Mouse (Mus musculus): ENCODE results near the gene Grik4.
"Not testable (repeated sequence)": the region's sequence is repeated elsewhere in the genome, so short reads cannot be mapped to it uniquely, and the experiment has no call there.

Grik4 gene

DNA sequence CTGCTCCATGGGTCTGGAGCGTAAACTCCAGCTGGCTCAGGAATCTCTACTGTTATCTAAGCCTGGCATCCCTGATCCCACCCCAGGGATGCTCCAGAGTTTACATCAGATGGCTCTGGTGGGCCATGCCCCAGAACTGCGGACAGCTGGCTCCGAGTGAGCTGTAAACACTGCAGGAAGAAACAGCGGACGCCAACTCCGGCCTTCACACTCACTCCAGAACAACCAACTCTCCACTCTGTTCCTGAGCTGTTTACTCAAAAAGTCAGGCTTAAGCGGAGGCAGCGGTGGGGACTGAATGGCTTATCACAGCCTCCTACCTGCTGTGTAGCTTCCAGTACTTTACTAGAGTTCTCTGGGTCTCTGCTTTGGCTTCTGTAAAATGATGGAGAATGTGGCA is 150.7 kb downstream of the Grik4 start:
- DNase-seq: no peak

- no peak for DNase-seq
Observed at GRCm38 (mm10) chr9:42792381-42792780, 151.9 kb downstream of the Grik4 start.

DNA sequence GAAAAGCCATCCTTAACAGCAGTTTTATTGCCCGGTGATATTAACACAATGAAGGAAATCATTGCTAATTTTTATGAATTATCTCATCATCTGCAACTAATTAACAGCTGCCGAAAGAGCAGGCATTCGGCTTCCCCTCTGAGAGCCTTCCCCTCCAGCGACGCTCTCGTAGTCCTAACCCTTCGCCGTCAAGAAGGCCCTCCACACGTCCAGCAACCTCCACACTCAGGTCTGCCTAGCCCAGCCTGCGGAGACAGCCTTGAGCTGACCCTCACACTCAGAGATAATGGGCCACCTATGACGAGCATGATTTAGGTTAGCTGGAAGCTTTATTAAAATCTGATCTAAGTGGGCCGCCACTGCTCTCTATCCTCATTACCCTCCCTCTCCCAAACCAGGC is 152.5 kb downstream of the Grik4 start:
- DNase-seq: no peak

GRCm38 (mm10) chr9:42791346-42791745 is 152.9 kb downstream of the Grik4 start:
- DNase-seq: no peak

DNA sequence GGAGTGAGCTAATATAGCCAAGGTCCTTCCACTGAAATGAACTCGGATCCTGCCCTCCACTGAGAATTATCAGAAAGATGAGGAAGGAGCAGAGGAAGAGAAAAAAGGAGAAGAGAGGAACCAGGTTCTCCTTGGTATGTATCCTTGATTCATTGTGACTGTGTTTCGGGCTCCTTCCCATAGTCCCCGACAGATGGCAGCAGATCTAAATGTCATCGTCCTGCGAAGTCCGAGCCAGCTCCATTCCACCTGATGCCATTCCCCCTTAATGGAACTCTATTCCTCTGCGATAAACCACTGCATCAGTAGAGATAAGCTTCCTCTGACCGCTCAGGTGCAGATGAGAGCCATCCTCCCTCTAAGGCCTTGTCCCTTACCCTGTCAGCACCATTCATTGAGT is 155.8 kb downstream of the Grik4 start:
- DNase-seq: peak; percentile 18

- no peak for DNase-seq
Observed at GRCm38 (mm10) chr9:42786882-42787281, 157.4 kb downstream of the Grik4 start.

DNA sequence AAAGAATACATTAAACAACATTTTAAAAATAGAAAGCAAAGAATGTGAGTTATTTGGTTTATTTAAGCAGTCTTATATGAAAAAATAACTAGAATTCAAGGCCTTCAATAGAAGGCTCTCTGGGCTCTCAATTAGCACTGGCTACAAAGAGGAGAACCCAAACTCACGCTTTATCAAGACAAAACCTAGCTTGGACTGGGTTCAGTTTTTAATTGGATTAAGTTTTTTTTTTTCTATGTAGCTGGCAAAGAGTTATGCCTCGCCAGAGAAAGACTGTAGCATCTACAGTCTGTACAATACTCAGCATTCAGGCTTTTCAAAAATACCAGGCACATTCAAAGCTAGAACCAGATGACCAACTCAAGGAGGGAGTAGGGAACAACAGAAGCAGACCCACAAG is 158.0 kb downstream of the Grik4 start:
- no peak for DNase-seq

- no peak for DNase-seq
Observed at GRCm38 (mm10) chr9:42785173-42785830, 159.0 kb downstream of the Grik4 start.

- no peak for DNase-seq
Observed at GRCm38 (mm10) chr9:42783248-42783903, 160.9 kb downstream of the Grik4 start.

- DNase-seq: not testable (repeated sequence)
Observed at GRCm38 (mm10) chr9:42778471-42779263, 165.6 kb downstream of the Grik4 start.

GRCm38 (mm10) chr9:42777913-42778312 is 166.4 kb downstream of the Grik4 start:
- DNase-seq: no peak

DNA sequence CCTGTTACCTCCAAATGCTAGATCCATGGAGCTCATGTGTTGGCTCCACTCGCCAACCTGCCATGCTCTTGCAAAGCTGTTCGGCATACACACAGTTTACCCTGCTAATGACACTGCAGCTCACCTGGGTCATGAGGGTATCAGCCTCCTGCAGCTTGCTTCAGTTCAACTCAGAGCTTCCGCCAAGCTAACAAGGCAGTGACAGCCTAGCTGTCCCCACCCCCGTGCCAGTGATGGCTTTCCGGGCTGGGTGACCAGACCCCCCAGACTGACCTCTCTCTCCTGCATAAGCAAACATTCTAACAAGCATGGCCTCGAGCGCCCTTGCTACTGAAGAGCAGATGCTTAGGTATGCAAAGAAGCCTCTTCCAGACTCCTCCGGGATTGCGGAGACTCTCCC is 167.5 kb downstream of the Grik4 start:
- no peak for DNase-seq

DNA sequence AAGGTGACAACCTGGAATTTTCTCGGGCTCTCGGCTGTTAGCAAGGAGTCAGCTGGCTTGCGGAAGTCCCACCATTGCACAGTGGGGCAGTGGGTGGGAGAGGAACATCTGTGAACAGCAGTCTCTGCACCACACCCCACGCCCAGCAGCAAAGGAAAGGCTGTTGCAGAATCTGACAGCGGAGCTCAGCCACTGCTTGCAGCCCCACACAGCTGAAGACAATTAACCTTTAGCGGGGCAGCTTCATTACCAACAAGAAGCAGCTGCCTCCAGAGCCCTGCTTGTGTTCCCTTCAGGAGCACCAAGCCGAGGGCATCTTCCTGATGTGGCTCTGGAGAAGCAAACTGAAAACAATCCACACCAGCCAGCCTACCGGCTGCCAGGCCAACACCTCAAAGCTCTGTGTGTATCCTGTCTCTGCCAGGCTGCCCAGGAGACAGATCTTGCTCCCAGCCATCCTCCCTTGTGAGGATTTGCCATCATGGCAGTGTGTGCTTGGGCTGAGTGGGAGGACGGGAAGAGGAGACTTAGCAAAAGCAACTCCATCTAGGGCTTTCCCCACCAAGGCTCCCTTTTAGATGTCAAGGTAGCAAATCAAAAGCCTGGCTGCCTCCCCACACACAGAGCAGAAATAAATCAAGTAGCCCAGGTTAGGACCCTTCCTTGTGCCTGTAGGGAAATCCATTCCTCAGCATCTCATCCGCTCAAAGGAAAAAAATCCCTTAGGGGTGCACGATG is 179.3 kb downstream of the Grik4 start:
- DNase-seq: no peak

DNA sequence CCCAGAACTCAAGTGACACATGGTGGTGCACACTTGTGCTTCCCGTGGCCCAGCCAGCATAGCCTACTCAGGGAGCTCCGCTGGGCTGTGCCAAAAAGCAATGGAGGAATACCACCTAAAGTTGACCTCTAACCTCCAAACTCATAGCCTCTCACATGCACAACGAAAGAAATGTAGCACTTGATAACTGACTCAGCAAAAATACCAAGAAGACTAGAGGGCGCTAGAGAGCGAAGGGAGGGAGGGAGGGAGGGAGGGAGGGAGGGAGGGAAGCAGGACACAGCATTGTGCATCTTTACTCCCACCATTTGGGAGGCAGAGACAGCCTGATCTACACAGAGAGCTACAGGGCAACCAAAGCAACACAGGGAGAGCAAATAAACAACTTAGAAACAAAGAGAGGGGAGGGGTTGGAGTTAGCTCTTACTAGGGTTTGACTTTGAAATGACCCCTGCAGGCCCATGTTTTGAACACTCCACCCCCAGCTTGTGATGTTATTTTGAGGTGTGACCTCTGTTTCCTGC is 185.5 kb downstream of the Grik4 start:
- DNase-seq: no peak

DNA sequence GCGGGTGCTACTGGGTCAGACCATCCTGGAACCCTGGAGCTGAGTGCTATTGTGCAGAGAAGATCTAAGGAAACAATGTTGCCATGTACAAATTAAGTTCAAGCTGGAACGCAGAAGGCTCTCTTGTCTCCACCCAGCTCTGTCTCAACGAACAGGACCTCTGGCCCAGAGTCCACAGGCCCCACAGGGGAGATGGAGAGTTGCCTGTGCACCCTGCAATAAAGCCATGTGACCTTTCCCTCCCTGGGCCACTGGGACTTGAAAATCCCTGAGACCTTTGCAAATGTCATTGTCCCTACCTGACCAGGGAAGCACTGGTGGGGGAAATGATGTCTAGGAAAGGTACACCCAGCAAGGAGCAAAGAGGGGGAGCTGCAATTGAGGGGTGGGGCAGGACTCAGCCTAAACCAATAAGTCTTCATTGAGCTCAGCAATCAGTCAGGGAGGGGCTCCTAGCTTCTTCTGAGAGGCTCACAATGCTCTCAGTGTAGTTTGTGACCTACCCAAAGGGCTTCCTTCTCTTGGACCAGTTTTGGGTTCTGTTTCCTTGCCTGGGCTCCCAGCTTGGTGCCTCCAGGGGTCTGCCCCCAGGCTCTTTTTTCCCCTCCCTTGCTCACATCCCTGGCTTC is 187.2 kb downstream of the Grik4 start:
- DNase-seq: no peak

DNA sequence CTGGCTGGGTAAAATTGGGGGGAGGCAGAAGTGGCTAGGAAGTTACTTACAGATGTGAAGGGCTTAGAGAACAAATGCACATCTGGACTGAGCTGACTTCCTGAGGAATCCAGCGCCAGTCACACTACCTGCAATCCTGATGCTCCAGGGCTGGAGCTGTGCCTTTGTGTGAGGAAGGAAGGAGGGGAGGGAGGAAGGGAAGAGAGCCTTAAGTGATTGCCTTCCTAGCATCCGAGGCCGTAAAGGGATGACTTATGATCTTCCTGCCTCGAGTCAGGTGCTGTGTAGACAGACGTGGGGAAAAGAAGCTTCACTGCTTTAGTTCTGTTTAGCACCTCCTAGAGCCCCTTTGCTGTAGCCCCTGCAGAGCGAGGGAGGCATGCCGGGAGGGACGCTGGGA is 189.6 kb downstream of the Grik4 start:
- no peak for DNase-seq

DNA sequence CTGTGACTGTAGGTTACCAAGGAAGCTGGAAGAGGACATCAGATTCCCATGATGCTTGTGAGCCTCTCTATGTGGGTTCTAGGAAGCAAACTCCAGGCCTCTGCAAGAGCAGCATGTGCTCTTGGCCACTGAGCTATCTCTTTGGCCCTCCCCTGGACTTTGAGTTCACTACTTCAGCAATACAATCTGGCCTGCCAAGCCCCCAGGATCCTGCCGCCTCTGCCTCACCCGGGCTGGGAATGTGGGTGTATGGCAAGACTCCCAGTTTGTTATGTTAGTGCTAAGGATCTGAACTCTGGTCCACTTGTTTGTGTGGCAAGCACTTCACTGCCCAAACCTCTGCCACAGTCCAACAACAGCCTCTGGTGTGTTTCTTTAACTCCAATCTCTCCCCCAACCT is 193.1 kb downstream of the Grik4 start:
- DNase-seq: no peak

- no peak for DNase-seq
Observed at GRCm38 (mm10) chr9:42750176-42750575, 194.1 kb downstream of the Grik4 start.

DNA sequence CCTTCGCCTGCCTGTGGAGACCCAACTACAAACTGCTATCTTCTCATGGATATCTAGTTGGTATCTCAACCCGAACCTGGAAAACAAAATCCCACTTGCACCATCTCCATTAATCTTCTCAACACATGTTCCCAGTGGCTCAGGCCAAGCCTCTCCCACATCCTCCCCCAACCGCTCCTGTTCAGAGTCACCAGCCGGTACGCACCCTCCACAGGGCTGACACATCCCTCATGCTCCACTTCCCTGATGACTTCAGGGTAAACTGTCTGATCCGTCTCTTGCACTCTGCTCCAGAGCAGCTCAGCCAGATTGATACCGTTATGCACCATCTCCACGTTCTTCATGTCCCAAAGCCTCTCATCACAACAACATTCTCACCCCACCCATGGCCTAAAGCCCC is 198.3 kb downstream of the Grik4 start:
- no peak for DNase-seq

GRCm38 (mm10) chr9:42742385-42742784 is 201.9 kb downstream of the Grik4 start:
- DNase-seq: no peak

GRCm38 (mm10) chr9:42736697-42737335 is 207.5 kb downstream of the Grik4 start:
- no peak for DNase-seq

GRCm38 (mm10) chr9:42735086-42735485 is 209.2 kb downstream of the Grik4 start:
- DNase-seq: no peak
